Mouse (Mus musculus) stomach, embryonic 16.5 days (tissue): ENCODE results near the gene Cyp4f40. TPM values are rescaled to one million over a fixed set of nuclear protein-coding genes. Genes with fewer than 3 reads are reported as not detected.
"Not testable (repeated sequence)": the region's sequence is repeated elsewhere in the genome, so short reads cannot be mapped to it uniquely, and the experiment has no call there.

Source experiments
- ATAC-seq: fragments of 200-750 bp; cut with Nextera tagmentation; 2 replicates; pipeline ENCODE4 v1.8.0; 2017; ENCODE audit warnings: moderate number of reproducible peaks, moderate TSS enrichment; ENCODE audit not compliant: insufficient read depth, low FRiP score
- H3K27ac ChIP-seq: fragments of 300-500 bp; sonication (generic); 2 replicates; pipeline ENCODE4 v1.5.1; 2014; ENCODE audit warnings: low read length
- H3K27me3 ChIP-seq: fragments of 300-500 bp; sonication (generic); 2 replicates; pipeline ENCODE4 v1.6.1; 2014; ENCODE audit warnings: low read length, control low read depth, mixed read lengths; ENCODE audit not compliant: control insufficient read depth, insufficient read depth
- H3K36me3 ChIP-seq: fragments of 300-500 bp; sonication (generic); 2 replicates; pipeline ENCODE4 v1.6.1; 2014; ENCODE audit warnings: low read length; ENCODE audit not compliant: control insufficient read depth, insufficient read depth
- H3K4me1 ChIP-seq: fragments of 300-500 bp; sonication (generic); 2 replicates; pipeline ENCODE4 v1.6.1; 2014; ENCODE audit warnings: low read length, control low read depth, mixed read lengths; ENCODE audit not compliant: control insufficient read depth, insufficient read depth
- H3K4me2 ChIP-seq: fragments of 300-500 bp; sonication (generic); 2 replicates; pipeline ENCODE4 v1.6.1; 2014; ENCODE audit warnings: low read depth, low read length, mixed read lengths
- H3K4me3 ChIP-seq: fragments of 300-500 bp; sonication (generic); replicated peaks from 2 replicates; pipeline ENCODE4 v1.5.1; 2014; ENCODE audit warnings: mild to moderate bottlenecking, low read length
- H3K9ac ChIP-seq: fragments of 300-500 bp; sonication (generic); 2 replicates; pipeline ENCODE4 v1.6.1; 2014; ENCODE audit warnings: low read length
- H3K9me3 ChIP-seq: fragments of 300-500 bp; sonication (generic); replicated peaks from 2 replicates; pipeline ENCODE4 v1.6.1; 2016; ENCODE audit warnings: low read length, control low read depth; ENCODE audit not compliant: control insufficient read depth
- WGBS: fragments of 180-500 bp; shearing (Covaris S2); extraction: QIAGEN DNeasy Blood & Tissue Kit; methylation state at CpG from one replicate; pipeline ENCODE4 v1.1.7; 2014; 5-methylcytosine and 5-hydroxymethylcytosine counted together
- polyA plus RNA-seq: library from polyadenylated mRNA; unstranded; fragments of >200 nt; fragmentation: Nextera tagmentation; extraction: Ambion mirVana; gene quantifications from 2 replicates; pipeline ENCODE4 v1.2.1, GENCODE M21; 2015

The Cyp4f40 gene
- 1.2 and 2.1 TPM in 2 replicates for polyA plus RNA-seq

GRCm38 (mm10) chr17:32658712-32659111 lies at the start of gene Cyp4f40:
Gene Cyp4f40 (plus strand): TSS chr17:32658900.
- ATAC-seq = peak; percentile 87
- H3K36me3 ChIP-seq = no peaks in the 10 kb centered on the region
- H3K4me2 ChIP-seq = 0 out of 2 replicates have a peak within 1 kb of the TSS, but pooled peaks have one; percentile 0
- no peak within 1 kb of the TSS for H3K27ac ChIP-seq
- H3K4me1 ChIP-seq = no peaks in the 10 kb centered on the region; the same call in 1 of the 2 replicates
- WGBS = 47% methylated on average over 2 of the region's 2 CpGs
- H3K9me3 ChIP-seq = no peaks in the 10 kb centered on the region
- H3K4me3 ChIP-seq = no peak within 1 kb of the TSS
- H3K27me3 ChIP-seq = no peaks in the 10 kb centered on the region
- no peak within 1 kb of the TSS for H3K9ac ChIP-seq

GRCm38 (mm10) chr17:32610231-32610630 lies 48.5 kb upstream of the Cyp4f40 start:
- not testable (repeated sequence) for H3K4me1 ChIP-seq, H3K4me3 ChIP-seq, H3K9me3 ChIP-seq, H3K4me2 ChIP-seq, H3K27me3 ChIP-seq, H3K9ac ChIP-seq, ATAC-seq, H3K36me3 ChIP-seq, H3K27ac ChIP-seq
- WGBS = 76% methylated on average over 3 of the region's 3 CpGs

DNA sequence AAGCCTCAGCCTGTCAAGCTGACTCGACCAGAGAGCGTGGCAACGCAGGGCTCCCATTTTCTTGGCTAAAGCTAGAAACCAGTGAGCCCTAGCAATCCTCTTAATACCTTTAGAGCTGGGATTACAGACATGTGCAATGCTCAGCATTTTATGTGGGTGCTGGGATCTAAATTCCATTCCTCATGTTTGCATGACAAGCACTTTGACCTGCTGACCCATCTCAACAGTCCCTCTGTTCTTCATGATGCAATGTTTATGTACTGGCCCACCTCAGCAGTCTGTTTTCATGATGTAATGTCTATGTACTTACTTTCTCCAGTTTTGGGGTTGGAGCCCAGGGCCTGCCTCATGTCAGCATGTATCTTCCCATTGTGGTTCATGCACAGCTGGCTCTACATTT lies 47.8 kb upstream of the Cyp4f40 start:
- Histone ChIP-seq H3K9me3 (no peaks in the 10 kb centered on the region), H3K27ac (no peak overlapping the region), H3K4me1 (no peaks in the 10 kb centered on the region), H3K4me2 (no peak overlapping the region), H3K9ac (no peak overlapping the region), H3K27me3 (no peaks in the 10 kb centered on the region), H3K36me3 (no peaks in the 10 kb centered on the region), H3K4me3 (no peak overlapping the region)
- ATAC-seq = no peak
- 81% methylated on average over 3 of the region's 3 CpGs for WGBS

DNA sequence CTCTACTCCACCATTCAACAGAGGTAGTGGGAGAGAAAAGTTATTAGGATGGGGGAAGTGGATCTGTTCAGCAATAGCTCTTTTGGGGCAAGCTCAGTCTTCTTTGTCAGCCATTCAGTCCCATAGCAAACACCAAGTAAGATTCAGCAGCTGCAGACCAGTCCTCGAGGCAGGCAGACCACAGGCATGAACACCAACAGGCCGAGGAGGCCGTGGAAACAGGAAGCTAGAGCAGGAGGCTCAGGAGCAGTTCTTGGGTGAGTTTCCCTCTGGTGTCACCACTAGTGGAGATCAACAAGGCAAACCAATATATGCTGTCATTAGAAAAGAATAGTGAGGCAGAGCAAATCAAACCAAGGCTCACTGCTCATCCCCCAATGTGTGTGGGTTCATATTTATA lies 46.3 kb upstream of the Cyp4f40 start:
- H3K36me3 ChIP-seq = no peaks in the 10 kb centered on the region
- H3K4me2 ChIP-seq = no peak overlapping the region
- ATAC-seq = no peak
- H3K27ac ChIP-seq = no peak overlapping the region
- H3K9me3 ChIP-seq = no peaks in the 10 kb centered on the region
- no peak overlapping the region for H3K4me3 ChIP-seq
- no peaks in the 10 kb centered on the region for H3K27me3 ChIP-seq
- 67% methylated on average over 3 of the region's 3 CpGs for WGBS
- no peak overlapping the region for H3K9ac ChIP-seq
- H3K4me1 ChIP-seq = no peaks in the 10 kb centered on the region

- H3K9me3 ChIP-seq = peaks cover 6% of the 10 kb centered on the region; the same call in 1 of the 2 replicates
- no peaks in the 10 kb centered on the region for H3K4me1 ChIP-seq
- ATAC-seq = no peak
Observed at GRCm38 (mm10) chr17:32617252-32617651, 41.4 kb upstream of the Cyp4f40 start.

DNA sequence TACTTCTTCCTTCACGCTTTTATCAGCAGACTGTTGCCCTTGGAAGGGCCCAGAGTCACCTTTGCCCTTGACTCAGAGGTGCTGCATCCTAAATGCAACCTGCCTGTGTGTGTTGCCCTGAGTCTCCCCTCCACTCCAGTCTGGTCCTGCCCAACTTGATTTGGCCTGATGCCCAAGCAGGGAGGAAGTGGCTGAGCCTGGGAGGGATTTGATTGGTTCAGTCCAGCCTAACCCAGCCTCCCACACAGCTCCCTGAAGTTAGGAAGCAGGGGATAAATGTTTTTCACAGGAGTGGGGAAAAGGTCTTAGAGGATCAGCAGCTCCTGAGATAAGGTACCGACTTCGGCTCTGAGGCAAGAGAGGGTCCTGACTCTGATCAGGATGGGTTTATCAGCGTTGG lies 37.7 kb upstream of the Cyp4f40 start, which contains the start of gene Cyp4f37:
TSS of gene Cyp4f37 (plus strand) at position 292 of the 400 bp plus-strand sequence.
- H3K4me2 ChIP-seq, H3K27me3 ChIP-seq, H3K9me3 ChIP-seq, H3K9ac ChIP-seq, H3K4me1 ChIP-seq, H3K4me3 ChIP-seq, H3K36me3 ChIP-seq, ATAC-seq, H3K27ac ChIP-seq: not testable (repeated sequence)
- 56% methylated on average over 4 of the region's 4 CpGs for WGBS

More at GRCm38 (mm10) chr17:32617252-32617651, 41.4 kb upstream of the Cyp4f40 start:
- no peaks in the 10 kb centered on the region for H3K27me3 ChIP-seq
- no peaks in the 10 kb centered on the region for H3K36me3 ChIP-seq
- H3K9ac ChIP-seq = no peak overlapping the region
- no peak overlapping the region for H3K27ac ChIP-seq
- H3K4me3 ChIP-seq = no peak overlapping the region
- H3K4me2 ChIP-seq = no peak overlapping the region
- WGBS = 73% methylated on average over 1 of the region's 1 CpGs

DNA sequence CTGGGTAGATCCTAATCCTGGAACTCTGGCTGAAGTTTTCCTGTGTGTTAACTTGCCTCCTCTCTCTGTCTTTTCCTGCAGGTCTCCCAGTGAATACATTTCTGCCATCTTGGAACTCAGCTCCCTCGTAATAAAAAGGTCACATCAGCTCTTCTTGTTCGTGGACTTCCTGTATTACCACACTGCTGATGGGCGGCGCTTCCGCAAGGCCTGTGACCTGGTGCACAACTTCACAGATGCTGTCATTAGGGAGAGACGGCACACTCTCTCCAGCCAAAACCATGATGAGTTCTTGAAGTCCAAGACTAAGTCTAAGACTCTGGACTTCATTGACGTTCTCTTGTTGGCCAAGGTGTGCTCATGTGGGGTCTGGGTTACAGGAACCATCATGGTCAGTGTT lies 29.0 kb upstream of the Cyp4f40 start:
- not testable (repeated sequence) for H3K36me3 ChIP-seq, H3K9me3 ChIP-seq, H3K4me1 ChIP-seq, H3K4me3 ChIP-seq, H3K4me2 ChIP-seq, H3K27ac ChIP-seq, ATAC-seq, H3K27me3 ChIP-seq, H3K9ac ChIP-seq
- 78% methylated on average over 7 of the region's 7 CpGs for WGBS

GRCm38 (mm10) chr17:32631936-32632335 lies 26.8 kb upstream of the Cyp4f40 start:
- H3K27me3 ChIP-seq = no peaks in the 10 kb centered on the region
- ATAC-seq = no peak
- whole genome bisulfite sequencing = 76% methylated on average over 3 of the region's 3 CpGs
- no peak overlapping the region for H3K9ac ChIP-seq
- no peaks in the 10 kb centered on the region for H3K4me1 ChIP-seq
- H3K27ac ChIP-seq = no peak overlapping the region
- H3K36me3 ChIP-seq = no peaks in the 10 kb centered on the region
- H3K4me2 ChIP-seq = no peak overlapping the region
- no peaks in the 10 kb centered on the region for H3K9me3 ChIP-seq
- no peak overlapping the region for H3K4me3 ChIP-seq

DNA sequence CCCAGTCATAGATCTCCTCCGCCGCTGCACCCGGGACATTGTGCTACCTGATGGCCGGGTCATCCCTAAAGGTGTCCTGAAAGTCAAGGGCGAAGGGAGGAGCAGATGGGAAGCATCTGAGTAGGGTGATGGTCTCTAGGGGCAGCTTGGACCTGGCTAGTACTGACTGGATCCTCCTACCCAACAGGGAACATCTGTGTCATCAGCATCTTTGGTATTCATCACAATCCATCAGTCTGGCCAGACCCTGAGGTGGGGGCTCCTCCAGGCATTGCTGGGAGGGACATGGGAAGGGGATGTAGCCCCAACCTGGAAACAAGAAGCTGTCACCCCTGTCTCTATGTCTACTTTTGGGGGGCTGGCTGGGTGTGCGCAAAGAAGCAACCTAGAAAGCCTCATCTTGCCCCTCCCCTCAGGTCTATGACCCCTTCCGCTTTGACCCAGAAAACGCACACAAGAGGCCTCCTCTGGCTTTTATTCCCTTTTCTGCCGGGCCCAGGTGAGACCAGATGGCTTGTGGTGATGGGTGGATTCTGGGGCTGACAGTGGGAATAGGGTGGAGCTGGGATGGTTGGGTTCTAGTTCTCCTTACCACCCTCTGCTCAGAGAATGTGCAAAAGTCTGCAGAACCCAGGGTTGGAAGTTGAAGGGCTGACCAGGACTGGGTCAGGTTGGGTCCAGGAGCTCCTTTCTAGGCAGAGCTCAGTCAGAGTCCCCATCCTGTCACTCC lies 24.3 kb upstream of the Cyp4f40 start:
- not testable (repeated sequence) for H3K9me3 ChIP-seq, H3K27ac ChIP-seq, H3K4me1 ChIP-seq, H3K36me3 ChIP-seq, H3K27me3 ChIP-seq
- 81% methylated on average over 8 of the region's 9 CpGs for WGBS
- Histone ChIP-seq H3K4me3 (peak overlapping the region; percentile 44), H3K9ac (peak overlapping the region; percentile 64), H3K4me2 (peak overlapping the region; percentile 66)
- ATAC-seq = 0 out of 2 replicates have a peak, but pooled peaks have one; percentile 25
